Mouse (Mus musculus) stomach, embryonic 16.5 days (tissue): ENCODE data around the gene Olfr1040. TPM values are rescaled to one million over a fixed set of nuclear protein-coding genes. Genes with fewer than 3 reads are reported as not detected.
"Not testable (repeated sequence)": the region's sequence is repeated elsewhere in the genome, so short reads cannot be mapped to it uniquely, and the experiment has no call there.

Experiments used
- ATAC-seq: fragments of 200-750 bp; cut with Nextera tagmentation; 2 replicates; pipeline ENCODE4 v1.8.0; 2017; ENCODE audit warnings: moderate number of reproducible peaks, moderate TSS enrichment; ENCODE audit not compliant: insufficient read depth, low FRiP score
- H3K27ac ChIP-seq: fragments of 300-500 bp; sonication (generic); 2 replicates; pipeline ENCODE4 v1.5.1; 2014; ENCODE audit warnings: low read length
- H3K27me3 ChIP-seq: fragments of 300-500 bp; sonication (generic); 2 replicates; pipeline ENCODE4 v1.6.1; 2014; ENCODE audit warnings: low read length, control low read depth, mixed read lengths; ENCODE audit not compliant: control insufficient read depth, insufficient read depth
- H3K36me3 ChIP-seq: fragments of 300-500 bp; sonication (generic); 2 replicates; pipeline ENCODE4 v1.6.1; 2014; ENCODE audit warnings: low read length; ENCODE audit not compliant: control insufficient read depth, insufficient read depth
- H3K4me1 ChIP-seq: fragments of 300-500 bp; sonication (generic); 2 replicates; pipeline ENCODE4 v1.6.1; 2014; ENCODE audit warnings: low read length, control low read depth, mixed read lengths; ENCODE audit not compliant: control insufficient read depth, insufficient read depth
- H3K4me2 ChIP-seq: fragments of 300-500 bp; sonication (generic); 2 replicates; pipeline ENCODE4 v1.6.1; 2014; ENCODE audit warnings: low read depth, low read length, mixed read lengths
- H3K4me3 ChIP-seq: fragments of 300-500 bp; sonication (generic); replicated peaks from 2 replicates; pipeline ENCODE4 v1.5.1; 2014; ENCODE audit warnings: mild to moderate bottlenecking, low read length
- H3K9ac ChIP-seq: fragments of 300-500 bp; sonication (generic); 2 replicates; pipeline ENCODE4 v1.6.1; 2014; ENCODE audit warnings: low read length
- H3K9me3 ChIP-seq: fragments of 300-500 bp; sonication (generic); replicated peaks from 2 replicates; pipeline ENCODE4 v1.6.1; 2016; ENCODE audit warnings: low read length, control low read depth; ENCODE audit not compliant: control insufficient read depth
- WGBS: fragments of 180-500 bp; shearing (Covaris S2); extraction: QIAGEN DNeasy Blood & Tissue Kit; methylation state at CpG from one replicate; pipeline ENCODE4 v1.1.7; 2014; 5-methylcytosine and 5-hydroxymethylcytosine counted together
- polyA plus RNA-seq: library from polyadenylated mRNA; unstranded; fragments of >200 nt; fragmentation: Nextera tagmentation; extraction: Ambion mirVana; gene quantifications from 2 replicates; pipeline ENCODE4 v1.2.1, GENCODE M21; 2015

Olfr1040 gene
- polyA plus RNA-seq: not detected in 2 replicates

DNA sequence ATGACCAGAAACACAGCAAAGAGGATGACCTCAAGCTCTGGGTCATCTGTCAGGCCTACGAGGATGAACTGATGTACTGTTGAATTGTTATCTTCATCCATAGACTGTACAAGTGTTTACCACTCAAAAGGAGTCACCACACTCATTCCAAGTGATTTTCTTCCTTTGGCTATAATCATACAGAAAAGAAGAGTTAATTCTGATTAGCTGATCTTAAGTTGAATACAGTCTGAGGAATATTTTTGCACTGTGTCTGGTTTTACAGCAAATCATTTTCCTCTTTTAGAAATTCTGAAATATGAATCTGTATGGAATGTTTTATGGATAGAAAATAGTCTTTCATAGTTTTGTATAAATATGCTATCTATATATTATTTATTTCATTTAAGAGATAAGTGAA is at the start of gene Olfr1040:
Olfr1040 (minus strand) TSS at position 101 of the 400 bp plus-strand sequence.
- Histone ChIP-seq H3K27me3 (no peaks in the 10 kb centered on the region), H3K27ac (no peak within 1 kb of the TSS), H3K4me2 (no peak within 1 kb of the TSS), H3K4me3 (no peak within 1 kb of the TSS), H3K9me3 (no peaks in the 10 kb centered on the region), H3K4me1 (no peaks in the 10 kb centered on the region), H3K36me3 (no peaks in the 10 kb centered on the region), H3K9ac (no peak within 1 kb of the TSS)
- no peak for ATAC-seq
- 84% methylated on average over 1 of the region's 1 CpGs for WGBS

DNA sequence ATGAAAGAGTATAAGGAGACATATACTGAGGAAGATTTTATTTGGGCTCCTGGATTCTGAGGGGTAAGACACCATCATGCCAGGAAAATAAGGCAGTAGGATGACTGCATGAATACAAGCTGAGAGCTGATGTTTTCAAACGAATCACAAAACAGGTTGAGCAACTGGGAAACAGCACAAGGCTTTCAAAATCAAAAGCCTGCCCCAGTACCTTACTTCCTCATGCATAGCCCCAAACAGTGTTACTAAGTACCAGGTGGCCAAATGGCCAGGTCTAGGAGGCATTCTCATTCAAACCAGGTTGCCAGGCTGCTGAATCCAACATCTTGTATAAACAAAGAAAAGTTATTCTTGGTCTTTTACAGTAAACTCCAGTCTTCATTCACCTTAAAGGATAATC is 49.3 kb upstream of the Olfr1040 start:
- no peaks in the 10 kb centered on the region for H3K4me1 ChIP-seq
- no peak for ATAC-seq
- H3K9ac ChIP-seq: no peak overlapping the region
- no peaks in the 10 kb centered on the region for H3K27me3 ChIP-seq
- H3K36me3 ChIP-seq: no peaks in the 10 kb centered on the region
- no peak overlapping the region for H3K4me3 ChIP-seq
- no peak overlapping the region for H3K27ac ChIP-seq
- H3K4me2 ChIP-seq: no peak overlapping the region
- 31% methylated on average over 1 of the region's 1 CpGs for WGBS
- H3K9me3 ChIP-seq: no peaks in the 10 kb centered on the region

DNA sequence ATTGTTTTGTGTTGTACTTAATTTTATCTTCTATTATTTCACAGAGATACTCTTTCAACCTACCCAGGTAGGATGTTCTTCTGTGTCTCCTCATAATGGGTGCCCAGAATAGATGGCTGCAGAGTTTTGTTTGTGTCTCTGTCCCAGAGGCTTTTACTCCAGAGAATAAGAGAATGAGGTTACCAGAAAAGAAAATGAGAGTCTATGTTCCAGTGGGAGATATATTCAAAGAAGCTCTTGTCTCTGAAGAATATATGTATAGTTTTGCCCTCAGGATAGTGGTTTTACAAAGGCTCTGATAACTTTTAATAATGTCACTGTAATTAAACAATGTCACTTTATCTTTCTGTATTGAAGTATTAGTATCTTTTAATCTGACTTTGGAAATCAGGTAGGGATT is 39.1 kb upstream of the Olfr1040 start, which contains the start of gene Olfr52:
Olfr52 (minus strand) TSS at position 101 of the 400 bp plus-strand sequence.
- no peak within 1 kb of the TSS for H3K4me3 ChIP-seq
- no peak within 1 kb of the TSS for H3K9ac ChIP-seq
- H3K4me2 ChIP-seq: no peak within 1 kb of the TSS
- no peaks in the 10 kb centered on the region for H3K36me3 ChIP-seq
- ATAC-seq: no peak
- no peaks in the 10 kb centered on the region for H3K27me3 ChIP-seq
- no peak within 1 kb of the TSS for H3K27ac ChIP-seq
- no peaks in the 10 kb centered on the region for H3K4me1 ChIP-seq
- no peaks in the 10 kb centered on the region for H3K9me3 ChIP-seq

DNA sequence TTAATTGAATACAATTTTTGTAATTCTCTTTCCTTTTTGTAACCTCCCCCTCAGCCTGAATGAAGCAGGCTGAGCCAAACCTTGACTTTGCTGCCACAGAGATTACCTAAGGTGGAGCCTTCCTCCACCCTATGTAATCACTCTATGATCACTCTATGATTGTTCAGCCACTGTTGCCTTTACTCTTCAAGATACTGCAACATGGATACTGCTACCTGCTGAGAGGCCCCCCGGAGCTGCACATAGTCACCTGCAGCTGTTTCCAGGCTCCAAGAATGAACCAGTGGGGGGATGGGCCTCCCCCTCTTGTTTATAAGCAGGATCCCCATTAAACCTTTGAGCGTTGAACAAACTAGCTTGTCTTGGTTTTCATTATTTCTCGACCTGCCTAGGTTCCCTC is 33.4 kb upstream of the Olfr1040 start:
- Histone ChIP-seq H3K4me1 (no peaks in the 10 kb centered on the region), H3K27me3 (no peaks in the 10 kb centered on the region), H3K9ac (no peak overlapping the region), H3K36me3 (no peaks in the 10 kb centered on the region), H3K4me2 (no peak overlapping the region), H3K4me3 (no peak overlapping the region), H3K9me3 (no peaks in the 10 kb centered on the region), H3K27ac (no peak overlapping the region)
- 75% methylated on average over 3 of the region's 3 CpGs for WGBS
- no peak for ATAC-seq

DNA sequence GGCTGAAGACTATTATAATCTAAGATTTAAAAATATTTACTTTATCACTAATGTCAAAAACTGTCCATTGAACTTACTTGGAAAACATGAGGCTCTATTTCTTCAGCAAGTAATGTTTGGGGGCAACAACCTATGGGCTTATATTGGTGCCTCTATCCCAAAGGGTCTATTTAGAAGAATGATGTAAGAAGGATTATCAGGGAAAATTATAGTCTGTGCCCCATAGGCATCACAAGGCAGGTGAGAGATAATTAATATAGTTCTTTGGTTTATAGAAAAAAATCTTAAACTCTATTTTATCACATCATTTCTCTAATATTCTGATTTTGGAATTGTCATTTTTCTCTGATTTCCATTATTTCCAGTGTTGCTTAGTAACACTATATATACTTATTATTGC is 31.2 kb upstream of the Olfr1040 start, which contains the start of gene Olfr1044:
Olfr1044 (minus strand) TSS at position 101 of the 400 bp plus-strand sequence.
- Histone ChIP-seq H3K27me3 (no peaks in the 10 kb centered on the region), H3K9me3 (no peaks in the 10 kb centered on the region), H3K4me3 (no peak within 1 kb of the TSS), H3K36me3 (no peaks in the 10 kb centered on the region), H3K27ac (no peak within 1 kb of the TSS), H3K9ac (no peak within 1 kb of the TSS), H3K4me2 (no peak within 1 kb of the TSS), H3K4me1 (no peaks in the 10 kb centered on the region)
- ATAC-seq: no peak

DNA sequence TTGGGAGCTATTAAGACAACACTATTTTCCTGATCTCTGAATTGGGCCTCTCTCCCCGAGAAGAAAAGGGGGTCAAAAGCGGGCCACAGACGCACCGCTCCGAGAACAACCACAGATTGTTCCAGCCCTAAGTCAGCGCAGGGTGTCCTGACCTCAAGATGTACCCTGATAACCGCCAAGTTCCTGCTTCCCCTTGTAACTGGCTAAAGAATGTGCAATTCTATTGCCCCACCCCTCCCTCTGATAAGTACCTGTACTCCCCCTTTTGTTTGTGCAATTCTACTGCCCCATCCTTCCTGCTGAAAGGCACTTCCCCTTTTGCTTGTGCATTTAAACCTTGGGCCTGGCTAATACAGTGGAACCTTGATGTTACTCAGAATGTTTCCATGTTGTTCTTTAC is 28.9 kb upstream of the Olfr1040 start:
- WGBS: 79% methylated on average over 7 of the region's 7 CpGs
- not testable (repeated sequence) for H3K36me3 ChIP-seq, H3K27me3 ChIP-seq, ATAC-seq, H3K9ac ChIP-seq, H3K9me3 ChIP-seq, H3K4me2 ChIP-seq, H3K4me1 ChIP-seq, H3K4me3 ChIP-seq, H3K27ac ChIP-seq

DNA sequence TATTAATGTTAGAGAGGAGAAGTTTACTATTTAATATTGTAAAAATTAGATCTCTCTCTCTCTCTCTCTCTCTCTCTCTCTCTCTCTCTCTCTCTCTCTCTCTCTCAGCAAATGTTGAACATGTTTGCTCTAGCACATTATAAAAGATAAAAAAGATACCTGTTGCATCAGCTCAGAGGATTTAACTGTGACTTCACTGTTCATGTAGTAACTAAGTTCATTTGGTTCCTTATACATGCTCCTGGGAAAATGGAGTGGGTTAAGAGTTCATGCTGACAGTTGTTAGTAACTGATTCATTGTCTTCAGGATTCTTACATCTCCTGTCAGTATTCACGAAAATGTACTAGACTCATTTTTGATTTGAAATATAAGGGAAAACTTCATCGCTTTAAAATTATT is 20.9 kb upstream of the Olfr1040 start, which contains the start of gene Olfr1043:
Olfr1043 (minus strand) TSS at position 101 of the 400 bp plus-strand sequence.
- H3K9ac ChIP-seq: no peak within 1 kb of the TSS
- WGBS: 88% methylated on average over 2 of the region's 2 CpGs
- no peak within 1 kb of the TSS for H3K4me2 ChIP-seq
- no peaks in the 10 kb centered on the region for H3K4me1 ChIP-seq
- H3K27me3 ChIP-seq: no peaks in the 10 kb centered on the region
- no peak within 1 kb of the TSS for H3K4me3 ChIP-seq
- no peaks in the 10 kb centered on the region for H3K9me3 ChIP-seq
- ATAC-seq: no peak
- no peaks in the 10 kb centered on the region for H3K36me3 ChIP-seq
- H3K27ac ChIP-seq: no peak within 1 kb of the TSS

DNA sequence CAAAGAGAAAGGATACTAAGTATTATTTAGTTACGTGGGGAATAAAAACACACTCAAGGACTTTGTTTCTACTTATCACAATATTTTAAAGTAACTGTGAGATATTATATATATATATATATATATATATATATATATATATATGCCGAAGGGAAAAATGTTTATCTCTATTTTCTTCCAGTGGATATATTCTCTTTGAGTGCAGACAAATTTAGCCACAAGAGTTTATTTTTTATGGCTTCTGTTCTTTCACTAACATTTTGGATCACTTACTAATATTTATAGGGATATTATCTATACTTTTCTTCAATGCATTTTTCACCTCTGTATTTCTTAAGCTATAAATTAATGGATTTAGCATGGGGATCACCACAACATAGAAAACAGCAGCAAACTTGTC is 15.2 kb upstream of the Olfr1040 start, which contains the start of gene Olfr1042:
Olfr1042 (minus strand) TSS at position 101 of the 400 bp plus-strand sequence.
- Histone ChIP-seq H3K4me3 (no peak within 1 kb of the TSS), H3K9me3 (no peaks in the 10 kb centered on the region), H3K27ac (no peak within 1 kb of the TSS), H3K27me3 (no peaks in the 10 kb centered on the region), H3K4me1 (no peaks in the 10 kb centered on the region), H3K9ac (no peak within 1 kb of the TSS), H3K4me2 (no peak within 1 kb of the TSS), H3K36me3 (no peaks in the 10 kb centered on the region)
- no peak for ATAC-seq
- WGBS: 79% methylated on average over 2 of the region's 2 CpGs

DNA sequence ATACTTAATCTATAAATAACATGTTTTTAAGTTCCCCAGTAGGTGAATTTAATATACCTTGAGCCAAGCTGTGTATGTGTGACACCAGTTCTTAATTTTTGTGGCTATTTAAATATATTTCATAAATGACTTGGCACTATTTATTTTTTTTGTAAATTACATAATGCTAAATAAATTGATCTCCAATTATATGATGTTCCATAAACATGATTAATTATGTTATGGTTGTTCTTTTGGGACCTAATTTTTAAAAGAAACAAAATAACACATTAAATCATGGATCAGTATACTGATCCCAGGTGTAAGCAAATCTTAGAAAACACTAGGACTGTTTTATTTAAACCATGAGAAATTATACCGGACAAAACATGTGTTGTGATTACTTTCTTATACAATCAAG is 10.7 kb downstream of the Olfr1040 start, which contains the start of gene Olfr1039:
Olfr1039 (minus strand) TSS at position 101 of the 400 bp plus-strand sequence.
- Histone ChIP-seq H3K27ac (no peak within 1 kb of the TSS), H3K4me2 (no peak within 1 kb of the TSS), H3K4me1 (no peaks in the 10 kb centered on the region), H3K4me3 (no peak within 1 kb of the TSS), H3K27me3 (no peaks in the 10 kb centered on the region), H3K9me3 (no peaks in the 10 kb centered on the region), H3K36me3 (no peaks in the 10 kb centered on the region), H3K9ac (no peak within 1 kb of the TSS)
- no peak for ATAC-seq
- WGBS: 88% methylated on average over 1 of the region's 1 CpGs
